Mouse (Mus musculus) ovary, adult 18-20 months (tissue): ENCODE measurements around the gene Osbpl7.

Experiments
- DNase-seq: peaks from one replicate; pipeline ENCODE4 v3.0.0; 2022; ENCODE audit warnings: low spot score, mixed read lengths

Osbpl7 gene

GRCm38 (mm10) chr11:97040301-97041021 is 10.0 kb upstream of the Osbpl7 start:
- DNase-seq, result no peak

- DNase-seq, result peak; percentile 79
Observed at GRCm38 (mm10) chr11:97041022-97041899, 9.2 kb upstream of the Osbpl7 start, which contains the start of the genes Lrrc46 and Mrpl10. Gene Lrrc46 (minus strand): TSS chr11:97041407. Gene Mrpl10 (plus strand): TSS chr11:97041560.

GRCm38 (mm10) chr11:97044902-97045301 is 5.5 kb upstream of the Osbpl7 start:
- no peak for DNase-seq

GRCm38 (mm10) chr11:97045861-97046260 is 4.6 kb upstream of the Osbpl7 start:
- no peak for DNase-seq

GRCm38 (mm10) chr11:97048090-97048650 is 2.3 kb upstream of the Osbpl7 start:
- DNase-seq, result peak; percentile 62

GRCm38 (mm10) chr11:97049492-97050085 is 839 bp upstream of the Osbpl7 start:
- no peak for DNase-seq

- no peak for DNase-seq
Observed at GRCm38 (mm10) chr11:97050944-97051586, 637 bp downstream of the Osbpl7 start.

- DNase-seq, result no peak
Observed at GRCm38 (mm10) chr11:97052219-97052646, 1.8 kb downstream of the Osbpl7 start.

- DNase-seq, result no peak
Observed at GRCm38 (mm10) chr11:97063274-97063920, 13.0 kb downstream of the Osbpl7 start.

GRCm38 (mm10) chr11:97063921-97064295 is 13.5 kb downstream of the Osbpl7 start:
- DNase-seq, result no peak

- DNase-seq, result no peak
Observed at GRCm38 (mm10) chr11:97065538-97066295, 15.3 kb downstream of the Osbpl7 start.

GRCm38 (mm10) chr11:97066656-97067360 is 16.4 kb downstream of the Osbpl7 start:
- no peak for DNase-seq

- DNase-seq, result no peak
Observed at GRCm38 (mm10) chr11:97069333-97069732, 18.9 kb downstream of the Osbpl7 start.

GRCm38 (mm10) chr11:97069770-97070169 is 19.3 kb downstream of the Osbpl7 start:
- DNase-seq, result no peak

GRCm38 (mm10) chr11:97071129-97071528 is 20.7 kb downstream of the Osbpl7 start:
- DNase-seq, result no peak

- DNase-seq, result no peak
Observed at GRCm38 (mm10) chr11:97072533-97072932, 22.1 kb downstream of the Osbpl7 start.

- DNase-seq, result no peak
Observed at GRCm38 (mm10) chr11:97074235-97074634, 23.8 kb downstream of the Osbpl7 start.

GRCm38 (mm10) chr11:97078751-97079150 is 28.3 kb downstream of the Osbpl7 start:
- no peak for DNase-seq

- no peak for DNase-seq
Observed at GRCm38 (mm10) chr11:97080291-97080690, 29.9 kb downstream of the Osbpl7 start.

- DNase-seq, result no peak
Observed at GRCm38 (mm10) chr11:97082977-97083376, 32.5 kb downstream of the Osbpl7 start.
